Mouse (Mus musculus) liver, adult 2 months (tissue): Measurements from ENCODE around the gene Gm20708. TPM values are rescaled to one million over a fixed set of nuclear protein-coding genes. Genes with fewer than 3 reads are reported as not detected.
"Not testable (repeated sequence)": the region's sequence is repeated elsewhere in the genome, so short reads cannot be mapped to it uniquely, and the experiment has no call there.

Experiments
- DNase-seq: peaks from one replicate; pipeline ENCODE4 v3.0.0-alpha.2; 2011; ENCODE audit warnings: low read depth, low spot score; ENCODE audit errors: extremely low read depth
- H3K27ac ChIP-seq: fragments of 200-500 bp; replicated peaks from 2 replicates; pipeline ENCODE4 v1.5.1; 2012; ENCODE audit warnings: low read depth, mild to moderate bottlenecking, control low read depth, inconsistent platforms, low read length; ENCODE audit not compliant: insufficient read depth
- H3K27me3 ChIP-seq: fragments of 200-500 bp; 2 replicates; pipeline ENCODE4 v1.6.1; 2012; ENCODE audit warnings: mild to moderate bottlenecking, moderate library complexity, low read length, inconsistent platforms; ENCODE audit not compliant: control insufficient read depth, insufficient read depth
- H3K36me3 ChIP-seq: fragments of 200-500 bp; 2 replicates; pipeline ENCODE4 v1.6.1; 2012; ENCODE audit warnings: low read length, inconsistent platforms; ENCODE audit not compliant: control insufficient read depth, insufficient read depth
- H3K4me1 ChIP-seq: fragments of 200-500 bp; 2 replicates; pipeline ENCODE4 v1.6.1; 2011; ENCODE audit warnings: low read length; ENCODE audit not compliant: control insufficient read depth, insufficient read depth
- H3K4me3 ChIP-seq: fragments of 200-500 bp; 2 replicates; pipeline ENCODE4 v1.5.1; 2011; ENCODE audit warnings: low read depth, mild to moderate bottlenecking, control low read depth, low read length, moderate library complexity; ENCODE audit not compliant: insufficient read depth
- H3K79me2 ChIP-seq: fragments of 200-500 bp; 2 replicates; pipeline ENCODE4 v1.6.1; 2012; ENCODE audit warnings: inconsistent platforms, mild to moderate bottlenecking, low read length, moderate library complexity; ENCODE audit not compliant: control insufficient read depth, insufficient read depth
- H3K9ac ChIP-seq: fragments of 200-500 bp; 2 replicates; pipeline ENCODE4 v1.6.1; 2012; ENCODE audit warnings: low read depth, mild to moderate bottlenecking, control low read depth, inconsistent platforms, low read length
- CTCF ChIP-seq: fragments of 200-500 bp; IDR thresholded peaks from 2 replicates; pipeline ENCODE4 v1.5.1; 2011; ENCODE audit warnings: low read depth, low read length, control low read depth
- POLR2A ChIP-seq: fragments of 200-500 bp; IDR thresholded peaks from 2 replicates; pipeline ENCODE4 v1.6.1; 2011; ENCODE audit warnings: low read length, control low read depth; ENCODE audit not compliant: insufficient read depth; ENCODE audit errors: extremely low read depth
- WGBS: fragments of 180-500 bp; shearing (Covaris S2); methylation state at CpG from one replicate; pipeline ENCODE4 v1.1.7; 2018; 5-methylcytosine and 5-hydroxymethylcytosine counted together
- polyA plus RNA-seq: library from polyadenylated mRNA; depleted of rRNA; stranded (reverse); fragments of >200 nt; gene quantifications from 2 replicates; pipeline ENCODE4 v1.2.3, GENCODE M21; 2012
- total RNA-seq: library from RNA; depleted of rRNA; stranded (reverse); fragments of >200 nt; gene quantifications from 2 replicates; pipeline ENCODE4 v1.2.3, GENCODE M21; 2014

Gene Gm20708
- total and polyA plus RNA-seq, 2 experiments: 0.21 to 0.37 TPM

DNA sequence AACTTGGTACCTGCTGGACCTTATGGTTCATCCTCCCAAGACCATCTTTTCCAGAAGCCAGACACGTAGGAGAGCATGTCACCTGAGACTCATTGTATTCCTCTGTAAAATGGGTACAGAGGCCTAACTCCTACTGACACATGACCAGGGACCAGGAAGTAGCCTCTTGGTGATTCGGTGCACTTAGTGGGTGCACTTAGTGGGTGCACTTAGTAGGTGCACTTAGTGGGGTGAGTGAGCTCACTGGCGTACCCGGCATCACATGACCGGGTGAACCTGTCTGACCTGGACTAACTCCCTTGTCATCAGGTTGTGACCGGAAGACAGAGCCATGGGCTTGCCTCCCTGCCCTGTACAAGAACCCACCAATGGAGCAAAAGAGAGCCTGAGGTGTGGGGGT lies 2.7 kb upstream of the Gm20708 start:
- H3K27ac ChIP-seq: no peak overlapping the region
- no peak overlapping the region for H3K4me3 ChIP-seq
- WGBS: 95% methylated on average over 6 of the region's 6 CpGs
- TF ChIP-seq POLR2A: no peak
- no peak for TF ChIP-seq CTCF
- peaks cover 6% of the 10 kb centered on the region; the same call in 1 of the 2 replicates for H3K4me1 ChIP-seq
- no peak for DNase-seq
- H3K36me3 ChIP-seq: no peaks in the 10 kb centered on the region
- H3K79me2 ChIP-seq: peaks cover 9% of the 10 kb centered on the region; the same call in 1 of the 2 replicates
- H3K27me3 ChIP-seq: no peaks in the 10 kb centered on the region
- H3K9ac ChIP-seq: no peak overlapping the region

DNA sequence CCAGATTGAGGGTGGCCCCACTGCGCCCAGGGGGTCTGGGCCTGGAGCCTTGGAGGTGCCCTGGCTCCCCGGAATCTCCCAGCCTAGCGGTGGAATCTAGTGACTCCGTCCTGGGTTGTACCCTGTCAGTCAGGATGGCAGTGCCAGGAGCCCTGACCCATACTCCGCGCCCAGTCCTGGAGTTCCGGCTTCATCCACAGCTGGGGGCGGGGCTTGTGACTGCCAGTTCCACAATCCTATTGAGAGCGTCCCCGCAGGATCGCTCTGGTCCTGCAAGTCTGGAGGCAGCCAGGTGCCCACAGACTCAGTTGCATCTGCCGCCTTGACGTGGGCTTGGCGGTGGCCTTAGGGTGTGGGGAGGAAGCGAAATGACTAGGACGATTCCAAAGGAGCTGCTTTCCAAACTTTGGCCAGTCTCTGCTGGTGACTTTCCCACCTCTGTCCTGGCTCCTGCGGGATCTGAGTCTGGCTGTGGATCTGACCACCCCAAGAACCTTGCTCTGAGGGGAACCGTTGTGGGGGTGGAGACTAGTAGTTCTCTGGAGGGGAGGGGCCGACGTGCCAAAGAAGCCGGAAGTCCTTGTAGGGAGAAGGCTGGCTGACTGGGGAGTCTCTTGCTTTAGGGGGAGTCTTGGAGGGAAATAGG lies 1.1 kb downstream of the Gm20708 start:
- H3K9ac ChIP-seq: peak overlapping the region; percentile 95
- under 1% methylated on average over 21 of the region's 21 CpGs for WGBS
- peaks cover 10% of the 10 kb centered on the region; the same call in 1 of the 2 replicates for H3K4me1 ChIP-seq
- peaks cover 23% of the 10 kb centered on the region for H3K79me2 ChIP-seq
- peak overlapping the region; percentile 83 for H3K4me3 ChIP-seq
- TF ChIP-seq CTCF (peak; percentile 68), POLR2A (peak; percentile 52; the same call in 1 of the 2 replicates)
- peak; percentile 87 for DNase-seq
- H3K27ac ChIP-seq: peak overlapping the region; percentile 70
- H3K27me3 ChIP-seq: no peaks in the 10 kb centered on the region
- H3K36me3 ChIP-seq: no peaks in the 10 kb centered on the region

DNA sequence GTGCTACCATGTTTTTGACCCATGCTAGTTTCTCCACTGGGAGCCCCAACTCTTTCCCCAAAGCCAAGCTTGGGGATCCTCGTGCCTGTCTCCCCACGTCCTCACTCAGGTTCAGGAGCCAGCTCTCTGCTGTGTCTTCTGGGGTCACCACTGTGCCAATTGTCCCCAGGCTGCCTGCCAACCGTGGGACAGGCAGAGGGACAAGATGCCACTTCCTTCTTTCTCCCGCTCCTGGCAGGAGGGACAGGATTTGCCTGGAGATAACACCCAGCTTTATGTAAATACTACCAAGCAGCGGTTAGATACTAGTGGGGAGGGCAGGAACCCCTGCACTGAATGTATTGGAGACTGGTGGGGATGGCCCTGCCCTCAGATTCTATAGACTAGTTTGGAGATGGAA lies 4.4 kb downstream of the Gm20708 start:
- peaks cover 11% of the 10 kb centered on the region; the same call in 1 of the 2 replicates for H3K4me1 ChIP-seq

DNA sequence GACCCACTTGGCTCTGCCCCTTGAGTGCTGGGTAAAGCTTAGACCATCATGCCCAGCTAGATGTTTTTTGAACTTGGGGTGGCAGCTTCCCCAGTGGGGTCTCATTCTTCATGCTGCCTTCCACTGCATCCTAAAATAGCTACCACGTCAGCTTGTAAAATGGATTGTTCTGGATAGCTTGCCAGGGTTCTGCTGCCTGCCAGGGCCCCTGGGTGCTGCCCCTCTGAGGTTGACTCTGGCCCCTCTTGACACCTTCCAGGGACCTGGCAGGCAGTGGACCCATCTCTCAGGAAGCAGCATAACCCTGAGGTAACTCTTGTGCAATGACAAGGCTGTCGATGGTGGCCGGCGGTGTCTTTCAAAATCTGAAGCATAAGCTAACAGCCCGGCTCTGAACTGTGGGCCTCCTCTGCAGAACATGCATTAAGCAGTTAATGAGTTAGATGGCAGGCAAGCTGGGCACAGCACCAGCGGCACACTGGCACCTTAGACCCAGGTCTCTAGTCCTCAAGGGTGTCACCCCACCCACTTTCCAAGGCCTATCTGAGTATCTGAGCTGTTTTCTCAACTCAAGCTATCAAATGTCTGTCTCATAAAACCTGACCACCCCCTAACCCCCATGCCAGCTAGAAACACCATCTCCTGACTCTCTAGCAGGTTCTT lies 5.4 kb downstream of the Gm20708 start:
- peaks cover 27% of the 10 kb centered on the region for H3K79me2 ChIP-seq
- H3K4me3 ChIP-seq: no peak overlapping the region
- H3K9ac ChIP-seq: no peak overlapping the region
- no peak for TF ChIP-seq CTCF
- TF ChIP-seq POLR2A: no peak
- peaks cover 4% of the 10 kb centered on the region; the same call in 1 of the 2 replicates for H3K36me3 ChIP-seq
- H3K27me3 ChIP-seq: no peaks in the 10 kb centered on the region
- no peak overlapping the region for H3K27ac ChIP-seq
- DNase-seq: no peak
- H3K4me1 ChIP-seq: peaks cover 14% of the 10 kb centered on the region
- 30% methylated on average over 6 of the region's 6 CpGs for WGBS

More for the DNA sequence above, 4.4 kb downstream of the Gm20708 start:
- H3K36me3 ChIP-seq: peaks cover 4% of the 10 kb centered on the region; the same call in 1 of the 2 replicates
- no peak for TF ChIP-seq CTCF
- no peak for TF ChIP-seq POLR2A
- no peak overlapping the region for H3K4me3 ChIP-seq
- no peak for DNase-seq
- no peak overlapping the region for H3K27ac ChIP-seq
- no peaks in the 10 kb centered on the region for H3K27me3 ChIP-seq
- peaks cover 27% of the 10 kb centered on the region for H3K79me2 ChIP-seq
- H3K9ac ChIP-seq: no peak overlapping the region
- 11% methylated on average over 5 of the region's 5 CpGs for WGBS

DNA sequence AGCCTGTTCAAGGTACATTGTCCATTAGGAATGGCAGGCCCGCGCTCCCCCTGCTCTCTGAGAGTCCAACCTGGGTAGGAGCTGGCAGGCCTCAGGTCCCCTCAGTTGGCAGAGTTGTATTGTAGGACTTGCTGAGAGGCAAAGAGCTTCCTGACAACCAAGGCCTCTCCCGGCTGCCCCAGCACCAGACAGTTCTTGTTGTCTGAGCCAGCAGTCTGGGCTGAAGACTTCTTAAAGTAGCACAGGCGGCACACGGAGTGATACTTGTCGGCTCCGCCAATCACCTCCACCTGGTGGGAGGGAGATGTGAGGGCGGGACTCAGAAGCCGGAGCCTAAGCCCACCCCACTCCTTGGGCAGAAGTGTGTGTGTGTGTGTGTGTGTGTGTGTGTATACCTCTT lies 6.4 kb downstream of the Gm20708 start:
- H3K4me3 ChIP-seq, H3K27me3 ChIP-seq, H3K36me3 ChIP-seq, H3K9ac ChIP-seq, H3K27ac ChIP-seq, DNase-seq: not testable (repeated sequence)
- WGBS: 92% methylated on average over 9 of the region's 9 CpGs
- peaks cover 12% of the 10 kb centered on the region for H3K4me1 ChIP-seq
- H3K79me2 ChIP-seq: peaks cover 24% of the 10 kb centered on the region

DNA sequence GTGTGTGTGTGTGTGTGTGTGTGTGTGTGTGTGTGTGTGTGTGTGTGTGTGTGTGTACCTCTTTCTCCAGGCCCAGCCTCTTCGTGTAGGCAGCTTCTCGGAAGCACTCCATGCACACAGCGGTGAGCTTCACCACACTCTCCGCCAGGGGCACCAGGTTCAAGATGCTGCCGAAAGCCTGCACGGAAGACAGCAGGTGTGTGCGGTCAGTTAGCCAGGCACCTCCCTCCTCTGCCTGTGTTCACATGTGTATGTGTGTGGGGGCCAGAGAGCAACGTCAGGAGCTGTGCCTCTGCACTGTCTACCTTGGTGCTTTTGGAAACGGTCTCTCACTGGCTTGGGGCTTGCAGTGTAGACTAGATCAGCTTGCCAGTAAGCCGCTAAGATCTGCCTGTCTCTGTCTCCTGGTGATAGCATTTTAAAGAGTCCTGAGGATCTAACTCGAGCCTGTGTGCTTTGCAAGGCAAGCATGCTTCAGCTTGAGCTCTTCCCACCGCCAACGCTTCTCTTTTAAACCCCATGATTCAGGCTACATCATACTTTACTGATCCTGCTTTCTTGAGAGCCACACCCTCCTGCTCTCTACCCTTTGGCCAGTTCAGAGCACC lies 7.0 kb downstream of the Gm20708 start:
- H3K27ac ChIP-seq: no peak overlapping the region
- 86% methylated on average over 13 of the region's 13 CpGs for WGBS
- H3K36me3 ChIP-seq: peaks cover 4% of the 10 kb centered on the region; the same call in 1 of the 2 replicates

More for the DNA sequence above, 7.0 kb downstream of the Gm20708 start:
- H3K4me1 ChIP-seq: peaks cover 9% of the 10 kb centered on the region
- H3K4me3 ChIP-seq: no peak overlapping the region
- DNase-seq: no peak
- H3K79me2 ChIP-seq: peaks cover 19% of the 10 kb centered on the region
- no peak for TF ChIP-seq CTCF
- TF ChIP-seq POLR2A: no peak
- H3K9ac ChIP-seq: no peak overlapping the region
- no peaks in the 10 kb centered on the region for H3K27me3 ChIP-seq
